Mouse (Mus musculus) embryo, embryonic 11 days (tissue): Measurements from ENCODE around the gene Ankrd11.
"Not testable (repeated sequence)": the region's sequence is repeated elsewhere in the genome, so short reads cannot be mapped to it uniquely, and the experiment has no call there.

Source experiments
- DNase-seq: peaks from one replicate; pipeline ENCODE4 v3.0.0-alpha.2; 2015

Gene Ankrd11

DNA sequence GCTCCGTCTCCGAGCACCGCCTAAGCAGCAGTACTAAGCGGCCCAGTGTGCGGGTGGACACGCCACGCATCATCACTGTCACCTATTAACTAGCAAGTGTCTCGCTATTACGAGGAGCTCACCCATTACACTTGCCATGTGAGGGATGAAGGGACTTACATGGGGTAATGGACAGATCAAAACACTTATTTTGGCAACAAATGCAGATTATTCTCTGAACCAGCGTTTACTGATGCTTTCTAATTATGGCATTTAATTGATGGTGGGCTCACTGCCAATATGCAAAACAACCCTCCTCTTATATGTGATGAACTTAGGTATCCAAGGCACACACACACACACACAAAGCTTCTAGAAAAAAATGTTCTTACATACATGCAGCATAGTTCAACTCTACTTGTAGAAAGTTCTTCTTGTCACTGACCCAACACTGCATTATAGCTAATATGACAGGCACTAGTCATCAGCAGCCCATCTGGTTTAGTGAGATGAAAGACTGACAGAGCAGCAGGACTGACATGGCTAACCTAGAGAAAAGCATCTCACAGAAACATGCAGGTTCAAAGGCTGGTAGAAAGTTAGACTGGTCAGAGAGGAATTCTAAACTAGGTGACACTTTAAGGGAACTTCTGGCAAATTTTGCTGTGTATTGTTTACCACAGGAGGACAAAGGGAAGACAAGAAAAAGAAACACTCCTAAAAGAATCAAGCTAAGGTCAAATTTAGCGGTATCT, 2.5 kb downstream of the Ankrd11 start:
- DNase-seq = no peak

GRCm38 (mm10) chr8:123038351-123038750, 3.7 kb downstream of the Ankrd11 start:
- no peak for DNase-seq

DNA sequence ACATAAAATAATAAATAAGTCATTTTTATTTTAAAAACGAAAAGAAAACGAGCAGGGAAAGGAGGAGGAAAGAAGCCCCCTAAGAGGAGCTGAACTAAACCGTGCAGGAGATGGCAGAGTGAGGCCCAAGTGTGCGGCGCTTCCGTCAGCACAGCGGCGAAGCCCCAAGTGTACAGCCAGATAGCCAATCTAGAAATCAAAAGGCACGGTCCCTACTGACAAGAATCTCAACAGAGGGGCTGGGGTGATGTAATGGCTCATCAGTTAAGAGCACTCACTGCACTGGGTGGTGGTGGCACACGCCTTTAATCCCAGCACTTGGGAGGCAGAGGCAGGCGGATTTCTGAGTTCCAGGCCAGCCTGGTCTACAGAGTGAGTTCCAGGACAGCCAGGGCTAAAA, 4.6 kb downstream of the Ankrd11 start:
- DNase-seq = no peak

GRCm38 (mm10) chr8:123036956-123037355, 5.1 kb downstream of the Ankrd11 start:
- DNase-seq = no peak

- DNase-seq = no peak
These were observed 7.9 kb downstream of the Ankrd11 start for GRCm38 (mm10) chr8:123034171-123034570.

- no peak for DNase-seq
These were observed 8.6 kb downstream of the Ankrd11 start for GRCm38 (mm10) chr8:123033431-123033830.

GRCm38 (mm10) chr8:123032730-123033129, 9.3 kb downstream of the Ankrd11 start:
- no peak for DNase-seq

DNA sequence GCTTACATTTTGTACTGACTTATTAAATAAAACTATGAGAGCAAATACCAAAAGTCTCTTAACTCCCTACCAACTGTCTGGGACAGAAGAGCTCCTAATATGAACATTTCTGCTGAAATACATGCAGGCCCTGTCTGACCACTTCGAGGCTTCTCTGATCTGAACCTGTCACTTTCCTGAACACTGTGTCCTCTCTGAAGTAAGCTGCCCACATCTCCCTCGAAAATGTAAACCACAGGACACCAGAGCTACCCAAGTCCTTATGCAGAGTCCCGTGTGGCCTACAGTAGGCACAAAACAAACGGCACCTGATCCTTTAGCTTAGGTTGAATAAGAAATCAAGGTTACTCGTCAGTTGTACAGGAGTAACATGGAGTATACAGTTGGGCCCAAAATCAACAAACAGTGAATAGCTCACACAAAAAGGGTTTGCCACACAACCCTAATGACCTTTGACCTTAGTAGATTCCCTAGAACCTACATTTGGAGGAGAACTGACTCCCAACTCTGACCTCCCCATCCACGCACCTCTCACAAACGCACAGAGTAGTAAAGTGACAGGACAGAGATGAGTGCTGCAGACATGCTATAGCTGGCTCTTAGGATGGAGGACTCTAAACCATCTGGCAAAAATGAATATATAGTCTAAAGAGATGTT, 10.6 kb downstream of the Ankrd11 start:
- DNase-seq = no peak

- not testable (repeated sequence) for DNase-seq
These were observed 12.0 kb downstream of the Ankrd11 start for GRCm38 (mm10) chr8:123030091-123030490.

DNA sequence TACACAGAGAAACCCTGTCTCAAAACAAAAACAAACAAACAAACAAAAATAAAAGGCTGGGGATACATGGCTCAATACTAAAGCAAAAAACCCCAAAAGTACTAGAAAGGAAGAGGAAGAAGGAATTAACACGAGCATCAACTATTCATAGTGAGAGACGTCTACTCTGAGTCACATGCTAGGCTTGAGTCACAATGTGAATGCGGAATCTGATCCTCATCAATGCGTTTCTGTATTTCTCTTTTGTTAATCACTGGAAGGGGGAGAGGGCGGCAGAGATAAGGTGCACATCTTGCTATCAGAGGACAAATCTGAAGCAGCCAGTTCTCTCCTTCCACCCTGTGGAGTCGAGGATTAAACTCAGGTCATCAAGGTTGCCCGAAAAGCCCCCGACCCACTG, 14.3 kb downstream of the Ankrd11 start:
- no peak for DNase-seq

DNA sequence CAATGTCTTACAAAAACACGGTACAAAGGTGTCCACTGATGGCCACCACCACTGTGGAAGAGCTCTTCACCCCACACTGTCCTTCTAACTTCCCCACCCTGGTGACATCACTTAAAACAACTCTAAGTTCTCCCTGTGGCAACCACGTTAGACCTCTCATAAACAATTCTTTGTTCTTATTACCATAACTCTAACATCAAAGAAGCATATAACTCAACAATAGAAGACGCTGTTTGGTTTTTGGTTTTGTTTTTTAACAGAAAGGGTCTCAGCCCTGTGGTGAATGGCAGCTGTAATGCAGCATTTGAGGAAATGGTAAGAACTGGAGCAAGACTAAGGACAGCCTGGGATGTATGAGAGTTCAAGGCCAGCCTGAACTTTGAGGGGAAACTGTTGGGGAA, 16.1 kb downstream of the Ankrd11 start:
- DNase-seq = no peak

DNA sequence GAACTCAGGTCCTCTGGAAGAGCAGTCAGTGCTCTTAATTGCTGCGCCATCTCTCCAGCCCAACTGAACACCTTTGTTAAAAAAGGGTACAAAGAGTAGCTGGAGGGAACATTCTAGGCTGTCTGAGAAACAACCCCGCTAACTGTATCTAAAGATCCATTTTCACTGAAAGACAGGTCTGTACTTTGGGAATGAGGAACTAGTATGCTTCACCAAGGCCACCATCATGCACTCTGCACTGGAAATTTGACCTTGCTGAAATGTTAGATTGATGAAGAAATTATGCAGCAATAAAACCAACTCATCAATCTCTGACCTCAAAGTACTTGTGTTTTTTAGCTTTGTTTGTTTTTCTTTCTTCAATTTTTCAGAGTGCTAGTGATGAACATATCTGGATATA, 17.9 kb downstream of the Ankrd11 start:
- no peak for DNase-seq

GRCm38 (mm10) chr8:123022727-123023126, 19.4 kb downstream of the Ankrd11 start:
- no peak for DNase-seq

GRCm38 (mm10) chr8:123021259-123021658, 20.8 kb downstream of the Ankrd11 start:
- no peak for DNase-seq

- DNase-seq = no peak
These were observed 21.2 kb downstream of the Ankrd11 start for GRCm38 (mm10) chr8:123020859-123021258.

- no peak for DNase-seq
These were observed 22.0 kb downstream of the Ankrd11 start for GRCm38 (mm10) chr8:123020084-123020483.

- no peak for DNase-seq
These were observed 23.5 kb downstream of the Ankrd11 start for GRCm38 (mm10) chr8:123018484-123019164.

GRCm38 (mm10) chr8:123017143-123017542, 24.9 kb downstream of the Ankrd11 start:
- no peak for DNase-seq

GRCm38 (mm10) chr8:123015074-123015473, 27.0 kb downstream of the Ankrd11 start:
- no peak for DNase-seq

- DNase-seq = no peak
These were observed 27.6 kb downstream of the Ankrd11 start for GRCm38 (mm10) chr8:123014429-123014828.

- DNase-seq = no peak
These were observed 30.8 kb downstream of the Ankrd11 start for GRCm38 (mm10) chr8:123011321-123011720.

- DNase-seq = no peak
These were observed 36.3 kb downstream of the Ankrd11 start for GRCm38 (mm10) chr8:123005805-123006204.

DNA sequence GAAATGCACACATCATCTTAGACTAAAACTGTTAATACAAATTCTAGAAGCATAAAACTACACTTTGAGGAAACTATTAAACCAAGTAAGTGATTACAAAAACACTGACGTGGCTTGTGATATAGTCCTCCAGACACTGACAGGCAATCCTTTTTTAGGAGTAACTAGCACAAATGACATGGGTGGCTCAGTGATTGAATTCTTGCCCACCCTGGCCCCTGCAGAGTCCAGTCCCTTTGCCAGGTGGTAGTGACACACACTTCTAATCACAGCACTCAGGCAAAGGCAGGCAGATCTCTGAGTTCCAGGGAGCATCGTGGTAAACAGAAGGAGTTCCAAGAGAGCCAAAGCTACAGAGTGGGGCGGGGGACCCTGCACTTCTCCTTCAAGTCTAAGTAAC, 36.7 kb downstream of the Ankrd11 start:
- no peak for DNase-seq
